Comparison of ENCODE assay signal across 8 mouse cellular contexts in the genomic region with DNA sequence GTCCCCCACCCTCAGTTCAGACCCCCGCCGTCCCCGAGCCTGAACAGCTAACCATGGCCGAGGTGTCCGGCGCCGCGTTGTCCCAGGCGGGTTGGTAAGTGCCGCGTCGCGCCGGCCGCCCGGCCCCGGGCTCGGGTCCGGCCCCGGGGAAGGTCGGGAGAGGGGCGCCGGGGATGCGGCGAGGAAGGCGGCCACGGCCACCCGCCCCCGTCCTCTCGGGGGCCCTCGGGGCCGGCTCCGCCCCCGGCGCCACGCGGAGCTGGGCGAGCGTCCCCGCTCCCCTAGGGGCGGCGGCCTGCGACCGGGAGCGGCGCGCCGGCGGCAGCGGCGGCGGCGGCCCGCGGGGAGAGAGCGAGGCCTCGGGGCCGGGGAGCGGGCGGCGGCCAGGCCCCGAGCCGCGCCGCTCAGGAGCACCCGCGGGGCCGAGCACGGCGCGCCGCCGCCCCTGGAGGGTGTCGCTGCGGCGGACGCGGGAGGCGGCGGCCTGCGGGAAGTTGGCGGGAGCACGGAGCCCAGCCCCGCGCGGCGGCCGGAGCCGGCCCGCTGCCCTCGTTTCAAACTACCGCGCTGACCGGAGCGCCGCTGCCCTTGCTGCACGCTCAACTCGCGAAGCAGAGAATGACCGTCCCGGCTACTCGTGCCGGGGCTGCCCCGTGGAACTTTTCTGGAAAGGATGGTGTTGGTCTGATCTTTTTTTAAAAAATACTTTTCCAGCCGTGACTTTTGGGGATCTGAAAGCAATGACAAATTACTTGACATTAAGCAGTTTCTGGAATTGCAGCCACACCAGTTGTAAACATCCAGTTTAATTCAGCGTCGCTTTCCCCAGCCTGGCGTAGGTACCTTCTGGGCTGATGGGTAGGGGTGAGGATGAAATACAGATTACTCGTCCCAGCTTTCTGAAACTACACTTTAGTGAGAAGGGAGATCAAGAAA. TPM values are rescaled to one million over a fixed set of nuclear protein-coding genes. Genes with fewer than 3 reads are reported as not detected.
DNase-seq lines count a peak whose midpoint lies in the region; ATAC-seq and TF ChIP-seq lines count a peak whose summit lies in the region.

No protein-coding gene starts in this region.

- no peaks in the 10 kb centered on the region for H3K36me3 ChIP-seq in forebrain, postnatal 0 days (ENCODE audit: insufficient read depth)

- H3K4me3 ChIP-seq in forebrain, postnatal 0 days (ENCODE audit: low read depth, low read length) = peak overlapping the region; percentile 92

- peak; percentile 42 for DNase-seq in T-cell, adult 2 months (ENCODE audit: low spot score)
- peak; percentile 59 to 77 for DNase-seq in cerebellum, adult 18-20 months
- peak; percentile 35 for DNase-seq in forebrain, postnatal 0 days
- peak; percentile 64 to 73 for DNase-seq in heart, postnatal 36 days
- DNase-seq in layer of hippocampus, postnatal 25 days (ENCODE audit: extremely low spot score in 1 of 2, low spot score in 1 of 2) = peak; percentile 29
- DNase-seq in lung, postnatal 25 days (ENCODE audit: low spot score) = peak; percentile 41
- peak; percentile 40 for DNase-seq in right cerebral cortex, adult 18-20 months
- peak; percentile 42 for DNase-seq in yolk sac, embryonic 10.5 days (ENCODE audit: low spot score)

- H3K9me3 ChIP-seq in forebrain, postnatal 0 days (ENCODE audit: low read length) = no peaks in the 10 kb centered on the region

- ATAC-seq in forebrain, postnatal 0 days = peak; percentile 38

- peak overlapping the region; percentile 98 for H3K27ac ChIP-seq in forebrain, postnatal 0 days (ENCODE audit: low read depth, low read length)

- H3K4me2 ChIP-seq in forebrain, postnatal 0 days (ENCODE audit: low read depth) = peak overlapping the region; percentile 73

- intact Hi-C loops in heart, postnatal 36 days (cut with DNase I) = loop anchor here (2.0 to 5.0 kb wide), 2 partner anchors 36 to 275 kb away; a partner anchor contains a TSS

- 2% methylated on average over 81 of the region's 109 CpGs for WGBS in forebrain, postnatal 0 days

- no peak for TF ChIP-seq CTCF in forebrain, postnatal 0 days (IDR thresholded peaks at IDR 0.05; ENCODE audit: low read depth)

- peaks cover 9% of the 10 kb centered on the region; the same call in 1 of the 2 replicates for H3K4me1 ChIP-seq in forebrain, postnatal 0 days (ENCODE audit: insufficient read depth)

- H3K9ac ChIP-seq in forebrain, postnatal 0 days = peak overlapping the region; percentile 85

- no peaks in the 10 kb centered on the region for H3K27me3 ChIP-seq in forebrain, postnatal 0 days (ENCODE audit: insufficient read depth, low read length)

RNA-seq across cellular contexts. Expression of a gene that starts 0.6 kb away (rescaled TPM):
- 45.4 and 47.2 TPM in 2 replicates for total RNA-seq in forebrain, postnatal 0 days (2014; rRNA removed)
- 38.1 and 40.8 TPM in 2 replicates for polyA plus RNA-seq in forebrain, postnatal 0 days (2015; fragmentation: Nextera tagmentation; extraction: Ambion mirVana)
- 10 to 100 TPM; 25.4 to 29.4 TPM for total RNA-seq in heart, postnatal 36 days (2021)
- 10 to 100 TPM; 25.8 to 28.1 TPM for total RNA-seq in layer of hippocampus, postnatal 25 days (2021)

Comparison
In these comparisons a context has a peak if more than half of its experiments do, and no peak if none do; other contexts are left out.
1. Peak in every context shown above with its lines: DNase-seq, ATAC-seq, H3K4me3 ChIP-seq and H3K27ac ChIP-seq.